Mouse (Mus musculus): Measurements from ENCODE around the gene Ctnna3. TPM values are rescaled to one million over a fixed set of nuclear protein-coding genes. Genes with fewer than 3 reads are reported as not detected.
"Not testable (repeated sequence)": the region's sequence is repeated elsewhere in the genome, so short reads cannot be mapped to it uniquely, and the experiment has no call there.

Ctnna3 gene
- 1 to 10 TPM; 1.8 to 2.7 TPM for total RNA-seq (2021)

DNA sequence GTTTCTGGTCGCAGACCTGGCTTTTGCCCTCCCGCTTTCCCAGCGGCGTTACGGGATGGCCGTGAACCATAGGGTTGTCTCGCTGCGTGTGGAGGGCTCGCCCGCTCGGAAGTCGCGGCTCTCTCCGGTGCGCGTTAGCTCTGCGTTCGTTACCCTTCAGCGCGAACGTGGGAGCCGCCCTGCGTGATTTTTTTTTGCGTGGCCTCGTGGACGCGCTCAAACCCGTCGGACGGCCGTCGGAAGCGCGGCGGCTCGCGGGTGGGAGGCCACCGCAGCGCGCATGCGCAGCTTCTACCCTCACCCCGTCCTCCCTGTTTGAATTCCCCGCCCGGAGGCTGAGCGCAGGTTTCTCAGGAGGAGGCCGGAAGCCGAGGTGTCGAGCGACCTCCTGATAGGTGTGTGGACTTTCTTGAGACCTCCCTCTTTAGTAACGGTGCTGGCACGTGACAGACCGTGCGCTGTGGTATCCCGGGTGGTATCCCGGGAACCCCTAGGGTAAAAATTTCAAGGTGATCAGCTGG is at the start of gene Ctnna3:
TSS of gene Ctnna3 (plus strand) at position 314 of the 521 bp plus-strand sequence.
- intact Hi-C loops (cut with DNase I), result no loop called here
- DNase-seq (ENCODE audit: low spot score in 2 of 2), result peak; percentile 84 to 88

DNA sequence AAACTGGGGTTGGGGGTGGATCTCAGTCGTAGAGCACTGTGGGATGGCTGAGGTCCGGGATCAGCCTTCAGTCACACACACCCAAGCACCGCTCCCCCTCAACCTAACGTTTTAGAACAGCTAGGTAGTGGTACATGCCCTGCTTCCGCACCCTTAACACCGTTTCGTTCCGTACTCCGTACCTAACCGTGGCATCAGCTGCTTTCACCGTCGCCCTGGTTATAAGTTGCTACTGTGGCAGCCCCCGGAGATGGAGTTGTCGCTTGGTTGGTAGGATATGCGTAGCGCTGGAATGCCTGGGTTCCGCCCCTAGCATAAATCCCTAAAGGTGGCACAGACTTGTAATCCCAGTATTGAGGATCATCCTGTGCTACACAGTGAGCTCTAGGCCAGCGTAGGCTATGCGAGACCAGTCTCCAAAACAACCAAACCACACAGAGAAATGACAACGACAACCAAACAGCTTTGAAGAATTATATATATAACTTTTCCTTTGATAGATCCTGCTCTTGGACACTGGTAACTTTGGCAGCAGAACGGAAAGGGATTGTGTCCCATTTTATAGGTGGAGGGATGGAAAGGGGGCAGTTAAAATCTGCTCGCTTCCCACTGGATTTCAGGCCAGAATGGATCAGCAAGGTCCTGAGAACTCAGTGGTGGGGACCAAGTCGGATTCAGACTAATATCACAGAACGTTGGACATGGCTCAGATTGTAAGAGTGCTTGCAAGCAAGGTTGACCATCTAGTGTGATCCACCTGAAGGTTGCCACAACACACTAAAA is 48.2 kb upstream of the Ctnna3 start, which contains the start of gene Sirt1:
TSS of gene Sirt1 (minus strand) at position 207 of the 783 bp plus-strand sequence.
- intact Hi-C loops (cut with DNase I), result loop anchor here (5.0 to 10.0 kb wide), 3 partner anchors 44 to 229 kb away; partner anchors contain the start of gene Herc4
- DNase-seq (ENCODE audit: low spot score in 2 of 2), result no peak

DNA sequence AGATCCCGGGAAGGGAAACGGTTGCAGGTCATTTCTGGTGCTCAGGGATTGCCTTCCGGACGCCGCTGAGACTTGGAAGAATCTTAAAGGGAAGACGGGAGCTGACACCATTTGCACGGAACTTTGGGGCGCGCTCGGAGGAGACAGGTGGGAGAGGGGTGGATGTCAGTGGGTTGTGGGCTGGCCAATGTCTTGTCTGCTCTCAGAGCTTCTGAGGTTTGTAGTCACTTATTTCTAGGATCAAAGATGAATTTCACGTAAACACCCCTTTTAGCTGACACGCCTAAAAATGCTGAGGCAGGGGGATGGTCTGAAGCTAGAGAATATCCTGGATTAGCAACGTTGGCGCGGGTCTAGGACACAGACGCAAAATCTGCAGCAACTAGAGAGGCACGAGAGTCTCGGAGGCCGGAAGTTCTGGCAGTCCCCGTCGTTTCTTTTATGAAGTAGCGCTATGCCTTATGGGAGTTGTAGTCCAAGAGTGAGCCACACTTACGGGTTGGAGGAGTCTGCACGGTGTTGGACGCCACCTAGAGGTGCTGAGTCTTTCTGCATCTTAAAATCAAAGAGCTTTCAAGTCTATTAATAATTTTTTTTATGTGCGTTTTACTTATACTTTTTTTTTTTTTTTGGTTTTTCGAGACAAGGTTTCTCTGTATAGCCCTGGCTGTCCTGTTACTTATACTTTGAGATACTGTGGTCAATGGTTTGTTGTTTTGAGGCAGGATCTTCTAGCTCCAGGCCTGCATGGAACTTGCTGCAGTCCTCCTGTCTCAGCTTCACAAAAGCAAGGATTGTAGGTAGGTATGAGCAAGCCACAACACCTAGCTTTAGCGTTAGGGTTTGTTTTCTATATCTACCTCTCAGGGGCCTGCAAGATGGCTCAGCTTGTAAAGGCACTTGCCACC is 47.3 kb upstream of the Ctnna3 start, which contains the start of gene Dnajc12:
TSS of gene Dnajc12 (plus strand) at position 72 of the 908 bp plus-strand sequence.
- peak; percentile 71 to 73 for DNase-seq (ENCODE audit: low spot score in 2 of 2)
- intact Hi-C loops (cut with DNase I), result loop anchor here (5.0 to 10.0 kb wide), 3 partner anchors 45 to 230 kb away; partner anchors contain the start of gene Herc4

DNA sequence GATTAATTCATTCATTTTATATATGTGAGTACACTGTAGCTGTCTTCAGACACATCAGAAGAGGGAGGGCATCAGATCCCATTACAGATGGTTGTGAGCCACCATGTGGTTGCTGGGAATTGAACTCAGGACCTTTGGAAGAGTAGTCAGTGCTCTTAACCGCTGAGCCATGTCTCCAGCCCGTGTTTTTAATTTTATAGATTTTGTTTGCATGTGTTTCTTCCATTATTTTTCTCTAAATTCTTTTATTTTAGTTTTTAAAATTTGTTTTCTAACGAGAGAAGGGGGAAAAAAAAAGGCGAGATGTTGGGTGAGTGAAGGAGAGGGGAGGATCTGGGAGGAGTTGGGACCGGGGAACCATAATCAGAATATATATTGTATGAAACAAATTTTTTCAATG is 44.0 kb upstream of the Ctnna3 start:
- DNase-seq (ENCODE audit: low spot score in 2 of 2), result not testable (repeated sequence)
- intact Hi-C loops (cut with DNase I), result loop anchor here (10.0 kb wide), 1 partner anchor 141 kb away; the partner anchor contains the start of gene Herc4

DNA sequence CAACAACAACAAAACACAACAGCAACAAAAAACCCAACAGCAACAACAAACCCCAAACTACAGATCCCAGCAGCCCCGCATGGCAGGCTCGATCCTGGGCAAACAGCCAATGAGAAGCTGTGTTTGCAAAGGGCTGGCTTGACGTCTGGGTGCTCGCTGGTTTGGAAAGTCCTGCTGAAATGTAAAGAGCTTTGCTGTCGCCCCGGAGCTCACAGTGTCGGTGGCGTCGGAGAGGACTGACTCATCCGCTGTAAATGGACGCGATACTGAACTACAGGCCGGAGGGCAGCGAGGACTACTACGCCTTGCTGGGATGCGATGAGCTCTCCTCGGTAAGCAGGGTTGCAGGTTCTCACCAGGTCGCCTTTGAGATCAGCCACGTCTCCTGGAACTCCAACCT is 43.5 kb upstream of the Ctnna3 start:
- DNase-seq (ENCODE audit: low spot score in 2 of 2), result peak; percentile 79 to 85
- intact Hi-C loops (cut with DNase I), result loop anchor here (10.0 kb wide), 1 partner anchor 142 kb away; the partner anchor contains the start of gene Herc4

DNA sequence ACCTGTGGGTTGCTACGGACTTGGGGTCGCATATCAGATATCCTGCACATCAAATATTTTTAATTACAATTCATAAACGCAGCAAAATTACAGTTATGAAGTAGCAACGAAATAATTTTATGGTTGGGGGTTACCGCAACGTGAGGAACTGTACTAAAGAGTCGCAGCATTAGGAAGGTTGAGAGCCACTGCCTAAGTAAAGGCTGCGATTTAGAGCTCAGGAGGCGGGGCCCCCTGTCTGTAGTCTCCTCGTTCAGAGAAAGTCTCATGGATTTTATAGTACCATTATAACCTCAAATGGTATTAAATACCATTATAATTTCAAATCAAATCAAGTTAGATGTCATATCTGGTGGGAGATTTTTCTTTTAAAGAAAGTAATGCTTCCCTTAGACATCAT is 42.9 kb upstream of the Ctnna3 start:
- DNase-seq (ENCODE audit: low spot score in 2 of 2), result no peak
- intact Hi-C loops (cut with DNase I), result loop anchor here (10.0 kb wide), 1 partner anchor 142 kb away; the partner anchor contains the start of gene Herc4

DNA sequence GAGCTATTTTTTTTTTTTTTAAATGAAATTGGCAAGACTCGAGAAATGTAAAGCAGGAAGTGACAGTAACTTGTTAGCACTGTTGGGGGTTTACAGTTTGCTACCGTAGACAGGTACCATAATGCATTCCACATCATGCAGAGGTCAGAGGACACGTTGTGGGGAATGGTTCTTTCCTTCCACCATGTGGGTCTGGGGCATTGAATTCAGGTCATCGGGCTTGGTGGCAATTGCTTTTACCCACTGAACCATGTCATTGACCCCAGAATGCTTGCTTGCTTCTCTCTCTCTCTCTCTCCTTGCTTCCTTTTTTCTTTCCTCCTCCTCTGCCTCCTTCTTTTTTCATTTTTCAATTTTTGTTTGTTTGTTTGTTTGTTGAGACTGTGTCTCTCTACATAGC is 41.0 kb upstream of the Ctnna3 start:
- DNase-seq (ENCODE audit: low spot score in 2 of 2), result no peak
- intact Hi-C loops (cut with DNase I), result loop anchor here (10.0 kb wide), 1 partner anchor 144 kb away; the partner anchor contains the start of gene Herc4

DNA sequence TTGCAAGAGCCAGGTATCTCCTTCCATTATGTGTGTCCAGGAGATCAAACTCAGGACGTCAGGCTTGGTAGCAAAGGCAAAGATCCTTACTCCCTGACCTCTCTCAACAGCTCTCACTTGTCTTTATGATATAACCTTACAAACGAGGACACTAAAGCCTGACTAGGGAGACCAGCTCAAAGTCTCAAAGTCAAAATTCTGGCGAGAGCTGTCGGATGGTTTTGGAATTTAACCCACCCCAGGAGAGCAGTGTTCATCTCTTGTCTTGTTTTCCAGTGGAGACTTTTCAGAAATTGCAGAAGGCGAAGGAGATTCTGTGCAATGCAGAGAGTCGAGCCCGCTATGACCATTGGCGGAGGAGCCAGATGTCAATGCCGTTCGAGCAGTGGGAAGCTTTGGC is 32.9 kb upstream of the Ctnna3 start:
- intact Hi-C loops (cut with DNase I), result no loop called here
- DNase-seq (ENCODE audit: low spot score in 2 of 2), result no peak

DNA sequence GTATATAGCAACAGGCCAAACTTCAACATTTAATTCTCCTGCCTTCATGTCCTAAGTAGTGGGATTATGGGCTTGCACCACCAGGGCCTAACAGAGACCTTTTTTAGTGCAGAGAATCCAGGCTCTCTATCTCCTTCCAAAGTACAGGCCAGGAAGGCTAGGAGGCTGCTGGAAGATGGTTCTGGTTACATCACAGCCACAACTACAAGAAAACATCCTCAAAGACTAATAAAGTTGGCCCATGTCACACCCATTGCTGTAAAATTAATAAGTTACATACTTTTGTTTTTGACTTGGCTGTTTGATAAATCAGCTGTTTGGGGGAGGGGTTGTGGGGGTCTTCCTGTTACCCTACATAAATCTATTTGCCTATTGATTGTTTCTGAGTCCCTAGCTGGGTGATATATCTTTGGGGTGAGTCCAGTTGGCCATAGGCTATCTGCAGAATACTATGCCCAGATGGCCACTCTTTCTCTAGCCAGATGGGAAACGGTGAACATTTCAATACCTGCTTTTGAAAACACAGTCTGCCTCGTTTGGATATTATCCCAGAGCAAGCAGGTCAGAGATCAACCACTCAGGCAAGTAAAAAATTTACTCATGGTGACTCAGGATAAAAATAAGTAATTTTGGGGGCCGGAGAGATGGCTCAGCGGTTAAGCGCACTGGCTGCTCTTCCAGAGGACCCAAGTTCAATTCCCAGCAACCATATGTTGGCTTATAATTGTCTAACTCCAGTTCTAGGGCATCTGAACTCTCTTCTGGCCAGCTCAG is 27.0 kb upstream of the Ctnna3 start:
- intact Hi-C loops (cut with DNase I), result no loop called here
- no peak for DNase-seq (ENCODE audit: low spot score in 2 of 2)

DNA sequence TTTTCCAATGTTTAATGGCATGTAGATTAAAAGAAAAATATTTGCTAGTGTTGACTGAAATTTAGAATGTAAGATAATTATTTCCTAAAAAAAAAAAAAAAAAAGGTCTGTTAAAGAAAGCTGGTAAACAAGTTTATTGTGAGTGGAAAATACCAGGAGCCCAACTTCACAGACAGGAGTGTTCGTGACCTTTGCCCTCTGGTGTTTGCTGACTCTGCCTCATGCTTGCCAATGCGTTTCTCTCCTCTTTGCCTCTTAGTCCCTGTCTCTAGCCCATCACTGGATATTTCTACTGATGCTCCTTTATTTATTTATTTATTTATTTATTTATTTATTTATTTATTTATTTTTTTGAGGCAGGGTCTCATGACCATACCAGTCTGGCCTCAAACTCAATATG is 26.3 kb upstream of the Ctnna3 start:
- intact Hi-C loops (cut with DNase I), result no loop called here
- DNase-seq (ENCODE audit: low spot score in 2 of 2), result no peak

DNA sequence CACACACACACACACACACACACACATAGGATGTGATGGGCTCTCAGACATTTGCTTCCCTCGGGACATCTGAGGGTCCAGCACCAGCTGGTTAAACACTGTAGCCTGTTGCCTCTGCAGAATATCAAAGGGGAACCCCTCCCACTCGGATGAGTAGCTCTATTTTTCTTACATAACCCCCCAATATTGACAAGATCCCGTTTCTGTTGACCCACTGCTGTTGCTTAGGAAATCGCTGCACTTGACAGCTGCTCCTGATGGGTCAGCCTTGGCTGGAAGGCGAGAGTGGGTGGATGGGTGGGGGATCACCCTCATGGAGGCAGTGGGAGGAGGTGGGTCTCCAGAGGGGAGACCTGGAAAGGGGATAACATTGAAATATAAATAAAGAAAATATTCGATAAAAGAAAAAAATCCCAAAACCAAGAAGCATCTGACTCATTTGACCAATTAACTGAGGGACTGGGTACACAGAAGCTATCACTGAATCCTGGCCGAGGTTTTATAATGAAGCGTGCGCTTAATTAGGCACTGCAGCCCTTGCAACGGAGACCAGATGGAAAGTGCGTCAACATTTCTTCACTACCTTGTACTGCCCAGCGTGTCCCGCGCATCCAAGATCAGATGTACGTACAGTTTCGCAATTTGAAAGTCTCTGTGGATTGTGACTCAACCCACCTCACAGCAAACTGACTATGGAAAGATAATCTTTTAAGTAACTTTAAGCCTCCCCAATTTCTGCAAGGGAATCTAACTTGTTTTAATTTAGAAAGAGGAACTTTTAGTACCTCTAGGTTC is 19.5 kb upstream of the Ctnna3 start:
- intact Hi-C loops (cut with DNase I), result no loop called here
- DNase-seq (ENCODE audit: low spot score in 2 of 2), result no peak

DNA sequence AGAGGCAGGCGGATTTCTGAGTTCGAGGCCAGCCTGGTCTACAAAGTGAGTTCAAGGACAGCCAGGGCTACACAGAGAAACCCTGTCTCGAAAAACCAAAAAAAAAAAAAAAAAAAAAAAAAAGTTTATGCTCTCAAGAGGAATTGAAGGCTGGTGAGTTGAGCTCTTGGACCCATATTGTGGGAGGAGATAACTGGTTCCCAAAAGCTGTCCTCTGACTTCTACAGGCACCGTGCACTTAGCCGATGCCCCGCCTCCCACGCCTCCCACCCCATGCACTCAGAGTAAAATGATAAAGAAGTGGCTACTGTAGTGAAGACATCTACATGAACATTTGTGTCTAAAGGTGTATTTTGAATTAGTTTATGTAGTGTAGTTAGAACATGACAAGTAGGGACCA is 18.2 kb upstream of the Ctnna3 start:
- DNase-seq (ENCODE audit: low spot score in 2 of 2); intact Hi-C loops (cut with DNase I): not testable (repeated sequence)

DNA sequence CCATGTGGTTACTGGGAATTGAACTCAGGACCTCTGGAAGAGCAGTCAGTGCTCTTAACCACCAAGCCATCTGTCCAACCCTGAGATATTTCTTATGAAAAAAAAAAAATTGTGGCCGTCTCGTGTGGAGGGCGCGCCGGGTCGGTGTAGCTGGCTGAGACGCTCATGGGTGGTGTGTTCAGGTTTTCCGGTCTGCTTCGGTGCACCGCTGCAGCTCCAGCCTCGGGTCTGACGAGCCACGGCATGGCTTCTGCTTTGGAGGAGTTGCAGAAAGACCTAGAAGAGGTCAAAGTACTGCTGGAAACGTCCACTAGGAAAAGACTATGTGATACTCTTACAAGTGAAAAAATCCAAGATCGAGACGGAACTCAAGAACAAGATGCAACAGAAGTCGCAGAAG is 17.1 kb upstream of the Ctnna3 start:
- DNase-seq (ENCODE audit: low spot score in 2 of 2), result no peak
- intact Hi-C loops (cut with DNase I), result no loop called here

DNA sequence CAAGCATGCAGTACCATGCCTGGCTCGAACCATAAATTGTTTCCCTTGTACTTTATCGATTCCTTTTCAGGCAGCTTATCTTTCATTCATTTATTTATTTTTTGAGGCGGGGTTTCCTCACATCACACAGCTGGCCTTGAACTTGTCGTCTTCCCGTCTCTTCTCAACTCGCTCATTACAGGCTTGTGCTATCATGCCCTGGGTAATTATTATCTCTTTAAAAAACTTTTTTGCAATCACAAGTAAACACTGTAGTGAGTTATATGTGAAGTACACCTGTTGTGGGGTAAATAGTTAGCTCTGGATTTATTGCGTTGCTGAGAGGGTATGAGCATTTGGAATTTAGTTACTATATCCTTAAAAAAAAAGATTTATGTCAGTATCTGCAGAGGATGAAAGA is 14.6 kb upstream of the Ctnna3 start:
- DNase-seq (ENCODE audit: low spot score in 2 of 2), result no peak
- intact Hi-C loops (cut with DNase I), result no loop called here

DNA sequence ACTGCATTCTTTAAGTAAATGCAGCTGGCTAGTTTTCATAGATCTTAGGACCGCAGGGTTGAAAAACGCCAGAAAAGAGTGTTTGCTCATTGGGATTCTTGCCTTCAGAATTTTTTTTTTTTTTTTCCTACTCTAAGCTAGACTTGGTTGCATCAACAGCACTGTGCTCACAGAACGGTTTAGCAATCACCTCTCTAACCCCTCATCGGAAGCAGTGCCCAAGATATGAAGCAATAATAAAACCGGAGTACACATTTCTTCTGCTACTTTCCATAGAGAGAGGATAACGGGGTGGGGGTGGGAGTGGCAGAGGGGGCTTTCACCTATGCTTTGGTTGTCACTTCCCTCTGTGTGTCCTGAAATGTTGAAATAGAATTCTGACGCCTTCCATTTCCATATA is 14.0 kb upstream of the Ctnna3 start:
- DNase-seq (ENCODE audit: low spot score in 2 of 2), result no peak
- intact Hi-C loops (cut with DNase I), result no loop called here

DNA sequence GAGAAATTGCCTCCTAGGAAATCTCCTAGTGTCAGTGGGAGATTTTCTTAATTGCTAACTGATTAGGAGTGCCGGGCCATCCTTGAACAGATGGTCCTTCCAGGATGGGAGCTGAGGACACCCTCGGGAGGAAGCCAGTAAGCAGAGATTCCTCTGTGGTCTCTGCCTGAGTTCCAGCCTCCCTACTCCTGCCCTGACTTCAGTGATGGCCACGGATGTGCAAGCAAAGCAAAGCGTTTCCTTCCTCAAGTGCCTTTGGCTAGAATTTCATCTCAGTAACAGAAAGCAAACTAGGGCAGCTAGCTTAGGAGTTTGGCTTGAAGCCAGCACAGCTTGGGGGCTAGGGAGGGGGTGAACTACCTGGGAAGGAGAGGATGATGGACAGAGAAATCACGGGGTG is 12.8 kb upstream of the Ctnna3 start:
- no peak for DNase-seq (ENCODE audit: low spot score in 2 of 2)
- intact Hi-C loops (cut with DNase I), result no loop called here

DNA sequence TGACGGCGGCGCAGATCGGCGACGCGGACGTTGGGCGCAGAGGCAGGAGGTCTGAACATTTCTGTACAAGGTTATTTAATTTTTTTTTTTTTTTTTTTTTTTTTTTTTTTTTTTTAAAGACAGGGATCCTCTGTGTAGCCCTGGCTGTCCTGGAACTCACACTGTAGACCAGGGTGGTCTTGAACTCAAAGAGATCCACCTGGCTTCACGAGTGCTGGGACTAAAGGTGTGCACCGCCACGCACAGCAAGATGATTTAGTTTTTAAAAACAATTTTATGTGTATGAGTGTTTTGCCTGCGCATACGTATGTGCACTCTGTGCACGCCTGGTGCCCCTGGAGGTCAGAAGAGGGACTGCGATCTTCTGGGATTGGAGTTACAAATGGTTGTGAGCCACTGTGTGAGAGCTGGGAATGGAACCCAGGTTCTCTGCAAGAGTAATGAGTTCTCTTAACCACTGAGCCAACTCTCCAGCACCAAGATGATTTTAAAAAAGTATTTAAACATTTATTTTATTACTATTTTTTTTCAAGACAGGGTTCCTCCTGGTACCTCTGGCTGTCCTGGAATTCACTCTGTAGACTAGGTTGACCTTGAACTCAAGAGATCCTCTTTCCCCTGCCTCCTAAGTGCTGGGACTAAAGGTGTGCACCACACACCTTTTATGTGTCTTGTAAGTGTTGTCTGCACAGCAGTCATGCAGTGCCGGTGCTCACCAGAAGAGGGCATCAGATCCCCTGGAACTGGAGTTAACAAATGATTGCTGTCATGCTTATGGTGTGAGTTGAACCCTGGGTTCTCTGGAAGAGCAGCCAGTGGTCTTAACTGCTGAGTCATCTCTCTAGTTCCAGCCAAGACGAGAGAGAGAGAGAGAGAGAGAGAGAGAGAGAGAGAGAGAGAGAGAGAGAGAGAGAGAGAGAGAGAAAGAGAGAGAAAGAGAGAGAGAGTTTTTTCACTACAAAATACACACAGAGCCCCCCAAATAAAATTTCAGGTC is 7.9 kb upstream of the Ctnna3 start, which contains the start of gene Gm7075:
TSS of gene Gm7075 (minus strand) at position 51 of the 997 bp plus-strand sequence.
- DNase-seq (ENCODE audit: low spot score in 2 of 2), result no peak
- intact Hi-C loops (cut with DNase I), result loop anchor here (5.0 kb wide), 2 partner anchors 55 to 150 kb away; no protein-coding TSS in a partner anchor
